Mouse (Mus musculus): ENCODE data around the gene Maco1. TPM values are rescaled to one million over a fixed set of nuclear protein-coding genes. Genes with fewer than 3 reads are reported as not detected.

The Maco1 gene
- polyA plus RNA-seq, 1 experiment = 47.7 TPM

GRCm38 (mm10) chr4:134760793-134761201 lies 92.3 kb downstream of the Maco1 start:
- no peaks in the 10 kb centered on the region for H3K27me3 ChIP-seq (ENCODE audit: control insufficient read depth, insufficient read depth, low read length)
- peaks cover 34% of the 10 kb centered on the region for H3K4me1 ChIP-seq (ENCODE audit: control insufficient read depth, insufficient read depth, low read length)
- 26% methylated on average over 9 of the region's 9 CpGs for WGBS
- no peak for TF ChIP-seq POLR2A (IDR thresholded peaks at IDR 0.05; ENCODE audit: borderline replicate concordance, insufficient read depth, low read length)
- no peak for TF ChIP-seq CTCF (IDR thresholded peaks at IDR 0.05; ENCODE audit: borderline replicate concordance, insufficient read depth, low read depth, low read length)
- no peak overlapping the region for H3K27ac ChIP-seq (ENCODE audit: insufficient read depth, low read length)
- H3K4me3 ChIP-seq (replicated peaks; ENCODE audit: insufficient read depth, low read depth, low read length) = no peak overlapping the region
- DNase-seq = peak in 1 of 2 experiments; percentile 48

GRCm38 (mm10) chr4:134760281-134760680 lies 92.9 kb downstream of the Maco1 start:
- no peak overlapping the region for H3K27ac ChIP-seq (ENCODE audit: insufficient read depth, low read length)
- 78% methylated on average over 6 of the region's 6 CpGs for WGBS
- H3K4me1 ChIP-seq (ENCODE audit: control insufficient read depth, insufficient read depth, low read length) = peaks cover 34% of the 10 kb centered on the region
- TF ChIP-seq POLR2A (IDR thresholded peaks at IDR 0.05; ENCODE audit: borderline replicate concordance, insufficient read depth, low read length) (no peak), CTCF (IDR thresholded peaks at IDR 0.05; ENCODE audit: borderline replicate concordance, insufficient read depth, low read depth, low read length) (no peak)
- H3K4me3 ChIP-seq (replicated peaks; ENCODE audit: insufficient read depth, low read depth, low read length) = no peak overlapping the region
- no peak for DNase-seq
- no peaks in the 10 kb centered on the region for H3K27me3 ChIP-seq (ENCODE audit: control insufficient read depth, insufficient read depth, low read length)

- TF ChIP-seq CTCF (IDR thresholded peaks at IDR 0.05; ENCODE audit: borderline replicate concordance, insufficient read depth, low read depth, low read length) (no peak), POLR2A (IDR thresholded peaks at IDR 0.05; ENCODE audit: borderline replicate concordance, insufficient read depth, low read length) (no peak)
- WGBS = 84% methylated on average over 7 of the region's 7 CpGs
- no peak overlapping the region for H3K27ac ChIP-seq (ENCODE audit: insufficient read depth, low read length)
- H3K4me1 ChIP-seq (ENCODE audit: control insufficient read depth, insufficient read depth, low read length) = peaks cover 33% of the 10 kb centered on the region
- no peak for DNase-seq
- H3K27me3 ChIP-seq (ENCODE audit: control insufficient read depth, insufficient read depth, low read length) = no peaks in the 10 kb centered on the region
- H3K4me3 ChIP-seq (replicated peaks; ENCODE audit: insufficient read depth, low read depth, low read length) = no peak overlapping the region
Measured at GRCm38 (mm10) chr4:134759564-134759963, 93.6 kb downstream of the Maco1 start.

- WGBS = 86% methylated on average over 14 of the region's 14 CpGs
- TF ChIP-seq POLR2A (IDR thresholded peaks at IDR 0.05; ENCODE audit: borderline replicate concordance, insufficient read depth, low read length) = no peak
- TF ChIP-seq CTCF (IDR thresholded peaks at IDR 0.05; ENCODE audit: borderline replicate concordance, insufficient read depth, low read depth, low read length) = no peak
- Histone ChIP-seq H3K27me3 (ENCODE audit: control insufficient read depth, insufficient read depth, low read length) (no peaks in the 10 kb centered on the region), H3K27ac (ENCODE audit: insufficient read depth, low read length) (no peak overlapping the region), H3K4me1 (ENCODE audit: control insufficient read depth, insufficient read depth, low read length) (peaks cover 27% of the 10 kb centered on the region), H3K4me3 (replicated peaks; ENCODE audit: insufficient read depth, low read depth, low read length) (no peak overlapping the region)
- DNase-seq = no peak
Measured at GRCm38 (mm10) chr4:134758922-134759321, 94.2 kb downstream of the Maco1 start.

- no peak overlapping the region for H3K27ac ChIP-seq (ENCODE audit: insufficient read depth, low read length)
- 86% methylated on average over 4 of the region's 4 CpGs for WGBS
- H3K4me3 ChIP-seq (replicated peaks; ENCODE audit: insufficient read depth, low read depth, low read length) = no peak overlapping the region
- no peaks in the 10 kb centered on the region for H3K27me3 ChIP-seq (ENCODE audit: control insufficient read depth, insufficient read depth, low read length)
- no peak for TF ChIP-seq CTCF (IDR thresholded peaks at IDR 0.05; ENCODE audit: borderline replicate concordance, insufficient read depth, low read depth, low read length)
- no peak for TF ChIP-seq POLR2A (IDR thresholded peaks at IDR 0.05; ENCODE audit: borderline replicate concordance, insufficient read depth, low read length)
- peaks cover 26% of the 10 kb centered on the region for H3K4me1 ChIP-seq (ENCODE audit: control insufficient read depth, insufficient read depth, low read length)
- DNase-seq = no peak
Measured at GRCm38 (mm10) chr4:134758367-134758766, 94.8 kb downstream of the Maco1 start.

GRCm38 (mm10) chr4:134756953-134757352 lies 96.2 kb downstream of the Maco1 start:
- Histone ChIP-seq H3K27ac (ENCODE audit: insufficient read depth, low read length) (no peak overlapping the region), H3K4me3 (replicated peaks; ENCODE audit: insufficient read depth, low read depth, low read length) (no peak overlapping the region), H3K4me1 (ENCODE audit: control insufficient read depth, insufficient read depth, low read length) (peaks cover 21% of the 10 kb centered on the region), H3K27me3 (ENCODE audit: control insufficient read depth, insufficient read depth, low read length) (no peaks in the 10 kb centered on the region)
- 65% methylated on average over 7 of the region's 7 CpGs for WGBS
- DNase-seq = no peak
- TF ChIP-seq CTCF (IDR thresholded peaks at IDR 0.05; ENCODE audit: borderline replicate concordance, insufficient read depth, low read depth, low read length) = no peak
- no peak for TF ChIP-seq POLR2A (IDR thresholded peaks at IDR 0.05; ENCODE audit: borderline replicate concordance, insufficient read depth, low read length)

- 79% methylated on average over 13 of the region's 13 CpGs for WGBS
- no peak overlapping the region for H3K4me3 ChIP-seq (replicated peaks; ENCODE audit: insufficient read depth, low read depth, low read length)
Measured at GRCm38 (mm10) chr4:134754941-134755340, 98.2 kb downstream of the Maco1 start.

GRCm38 (mm10) chr4:134754371-134754770 lies 98.8 kb downstream of the Maco1 start:
- no peak for TF ChIP-seq CTCF (IDR thresholded peaks at IDR 0.05; ENCODE audit: borderline replicate concordance, insufficient read depth, low read depth, low read length)
- no peak for TF ChIP-seq POLR2A (IDR thresholded peaks at IDR 0.05; ENCODE audit: borderline replicate concordance, insufficient read depth, low read length)
- WGBS = 62% methylated on average over 10 of the region's 10 CpGs
- H3K27me3 ChIP-seq (ENCODE audit: control insufficient read depth, insufficient read depth, low read length) = no peaks in the 10 kb centered on the region
- no peak for DNase-seq
- H3K4me3 ChIP-seq (replicated peaks; ENCODE audit: insufficient read depth, low read depth, low read length) = no peak overlapping the region
- H3K27ac ChIP-seq (ENCODE audit: insufficient read depth, low read length) = no peak overlapping the region
- peaks cover 8% of the 10 kb centered on the region; the same call in 1 of the 2 replicates for H3K4me1 ChIP-seq (ENCODE audit: control insufficient read depth, insufficient read depth, low read length)

More at GRCm38 (mm10) chr4:134754941-134755340, 98.2 kb downstream of the Maco1 start:
- Histone ChIP-seq H3K4me1 (ENCODE audit: control insufficient read depth, insufficient read depth, low read length) (peaks cover 13% of the 10 kb centered on the region), H3K27ac (ENCODE audit: insufficient read depth, low read length) (no peak overlapping the region), H3K27me3 (ENCODE audit: control insufficient read depth, insufficient read depth, low read length) (no peaks in the 10 kb centered on the region)
- no peak for DNase-seq
- TF ChIP-seq POLR2A (IDR thresholded peaks at IDR 0.05; ENCODE audit: borderline replicate concordance, insufficient read depth, low read length) (no peak), CTCF (IDR thresholded peaks at IDR 0.05; ENCODE audit: borderline replicate concordance, insufficient read depth, low read depth, low read length) (no peak)

Measured in cerebellum, adult 2 months (tissue).